Mouse (Mus musculus): Measurements from ENCODE around the gene Fam163a. TPM values are rescaled to one million over a fixed set of nuclear protein-coding genes. Genes with fewer than 3 reads are reported as not detected.

The Fam163a gene
- polyA plus RNA-seq, 1 experiment from 2014 or later: 5.7 TPM

DNA sequence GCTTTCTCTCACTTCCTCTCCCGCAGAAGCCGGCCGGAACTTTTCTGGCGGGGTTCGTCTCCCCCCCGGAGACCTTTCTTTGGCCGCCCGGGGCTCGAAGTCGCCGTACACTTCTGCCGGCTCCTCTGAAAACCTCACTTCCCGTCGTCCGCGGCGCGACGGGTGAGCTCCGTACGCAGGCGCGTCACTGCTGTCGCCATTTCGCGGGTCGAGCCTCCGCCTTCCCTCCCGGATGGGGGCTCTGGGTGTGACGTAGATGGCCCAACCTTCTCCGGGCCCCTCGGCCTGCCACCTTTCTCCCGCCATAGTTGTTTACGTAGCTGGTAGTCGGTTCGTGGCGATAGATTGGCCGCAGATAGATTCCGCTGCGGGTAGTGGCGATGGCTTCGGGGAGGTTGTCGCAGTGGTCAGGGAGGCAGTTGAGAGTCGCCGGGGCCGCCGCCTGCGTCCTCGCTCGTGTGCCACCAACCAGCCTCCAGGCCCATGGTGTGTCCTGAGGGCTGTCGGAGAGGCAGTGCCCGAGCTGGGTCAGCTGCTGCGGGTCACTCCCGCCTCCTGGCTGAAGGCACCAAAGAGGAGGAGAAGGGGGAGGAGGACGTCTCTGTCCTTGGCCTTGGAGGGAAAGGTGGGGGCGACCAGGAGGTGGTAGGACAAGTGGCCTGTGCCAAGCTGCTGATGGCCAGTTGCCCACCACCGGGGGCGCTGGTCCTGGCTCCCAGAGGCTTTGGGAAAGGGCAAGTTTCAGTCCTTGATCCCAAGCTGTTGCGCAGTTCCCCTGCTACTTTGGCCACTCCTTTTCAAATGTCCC, 168.7 kb downstream of the Fam163a start, which contains the start of gene Tor1aip1:
TSS of gene Tor1aip1 (minus strand) at position 551 of the 808 bp plus-strand sequence.
- Histone ChIP-seq H3K4me2 (ENCODE audit: low read length) (peak within 1 kb of the TSS; percentile 71), H3K27ac (ENCODE audit: low read length) (peak within 1 kb of the TSS; percentile 99), H3K4me1 (ENCODE audit: control insufficient read depth, insufficient read depth, low read length) (peaks cover 13% of the 10 kb centered on the region), H3K36me3 (ENCODE audit: control insufficient read depth, insufficient read depth, low read length) (peaks cover 13% of the 10 kb centered on the region), H3K9ac (ENCODE audit: low read depth, low read length) (peak within 1 kb of the TSS; percentile 92), H3K9me3 (replicated peaks; ENCODE audit: control insufficient read depth, low read length, poor library complexity, severe bottlenecking) (no peaks in the 10 kb centered on the region), H3K27me3 (ENCODE audit: control insufficient read depth, insufficient read depth, low read depth, low read length) (no peaks in the 10 kb centered on the region), H3K4me3 (ENCODE audit: low read depth, low read length) (peak within 1 kb of the TSS; percentile 80)
- WGBS: under 1% methylated on average over 59 of the region's 59 CpGs
- peak; percentile 96 for ATAC-seq

DNA sequence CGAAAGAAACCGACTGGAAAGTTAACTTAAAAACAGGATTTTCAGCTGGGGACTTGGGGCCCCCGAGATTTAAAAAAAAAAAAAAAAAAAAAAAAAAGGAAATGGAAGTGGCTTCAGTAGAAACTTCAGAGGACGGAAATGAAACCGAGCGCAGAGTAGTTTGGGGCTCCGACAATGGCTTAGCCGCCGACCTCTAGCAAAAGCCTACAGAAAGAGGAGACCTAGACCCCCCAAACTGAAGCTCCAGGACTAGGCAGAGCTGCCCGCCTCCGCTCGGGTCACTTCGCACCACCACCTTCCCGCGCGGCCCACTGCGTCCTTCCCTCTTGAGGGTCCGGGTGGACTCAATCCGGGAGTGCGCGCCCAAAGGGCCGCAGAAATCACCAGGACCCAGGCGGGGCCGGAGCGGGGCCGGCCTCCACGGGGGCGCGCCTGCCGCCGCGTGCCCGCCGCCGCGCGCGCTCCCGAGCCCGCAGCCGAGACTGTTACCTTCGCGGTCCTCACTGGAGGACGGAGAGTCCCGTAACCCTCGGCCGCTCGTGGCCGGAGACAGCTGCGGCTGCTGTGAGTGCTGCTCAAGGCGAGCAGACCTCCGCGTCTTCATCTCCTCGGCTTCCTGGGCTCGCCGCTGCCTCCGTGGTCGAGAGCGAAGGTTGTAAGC, 169.4 kb downstream of the Fam163a start, which contains the start of gene Tor1aip2:
TSS of gene Tor1aip2 (plus strand) at position 135 of the 661 bp plus-strand sequence.
- H3K9ac ChIP-seq (ENCODE audit: low read depth, low read length): peak within 1 kb of the TSS; percentile 92
- H3K27ac ChIP-seq (ENCODE audit: low read length): peak within 1 kb of the TSS; percentile 99
- peaks cover 11% of the 10 kb centered on the region for H3K4me1 ChIP-seq (ENCODE audit: control insufficient read depth, insufficient read depth, low read length)
- under 1% methylated on average over 51 of the region's 59 CpGs for WGBS
- peak within 1 kb of the TSS; percentile 80 for H3K4me3 ChIP-seq (ENCODE audit: low read depth, low read length)
- peaks cover 17% of the 10 kb centered on the region for H3K36me3 ChIP-seq (ENCODE audit: control insufficient read depth, insufficient read depth, low read length)
- H3K9me3 ChIP-seq (replicated peaks; ENCODE audit: control insufficient read depth, low read length, poor library complexity, severe bottlenecking): no peaks in the 10 kb centered on the region
- H3K27me3 ChIP-seq (ENCODE audit: control insufficient read depth, insufficient read depth, low read depth, low read length): no peaks in the 10 kb centered on the region
- peak within 1 kb of the TSS; percentile 71 for H3K4me2 ChIP-seq (ENCODE audit: low read length)
- ATAC-seq: peak; percentile 84

DNA sequence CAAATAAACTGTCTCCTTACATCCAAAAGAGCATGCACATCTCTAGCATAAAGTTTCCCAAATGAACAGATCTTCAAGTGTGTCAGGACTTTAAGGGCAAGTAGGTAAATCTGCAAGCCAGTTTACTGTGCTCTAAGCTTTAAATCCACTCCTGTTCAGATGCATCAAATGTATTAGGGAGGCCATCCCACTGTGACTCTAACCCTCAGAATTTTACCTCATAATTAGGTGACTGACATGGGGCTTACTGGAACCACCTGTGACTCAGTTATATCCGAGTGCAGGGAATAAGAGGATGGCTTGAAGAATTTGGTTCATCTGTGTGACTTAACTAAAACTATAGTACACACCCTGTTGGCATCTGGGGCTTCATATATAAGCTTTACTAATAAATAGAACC, 170.2 kb downstream of the Fam163a start:
- no peaks in the 10 kb centered on the region for H3K27me3 ChIP-seq (ENCODE audit: control insufficient read depth, insufficient read depth, low read depth, low read length)
- peak overlapping the region; percentile 80 for H3K4me3 ChIP-seq (ENCODE audit: low read depth, low read length)
- H3K27ac ChIP-seq (ENCODE audit: low read length): no peak overlapping the region
- 27% methylated on average over 1 of the region's 1 CpGs for WGBS
- ATAC-seq: no peak
- peak overlapping the region; percentile 71 for H3K4me2 ChIP-seq (ENCODE audit: low read length)
- peaks cover 19% of the 10 kb centered on the region for H3K36me3 ChIP-seq (ENCODE audit: control insufficient read depth, insufficient read depth, low read length)
- H3K9me3 ChIP-seq (replicated peaks; ENCODE audit: control insufficient read depth, low read length, poor library complexity, severe bottlenecking): no peaks in the 10 kb centered on the region
- H3K4me1 ChIP-seq (ENCODE audit: control insufficient read depth, insufficient read depth, low read length): peaks cover 11% of the 10 kb centered on the region
- peak overlapping the region; percentile 91; the same call in 1 of the 2 replicates for H3K9ac ChIP-seq (ENCODE audit: low read depth, low read length)

DNA sequence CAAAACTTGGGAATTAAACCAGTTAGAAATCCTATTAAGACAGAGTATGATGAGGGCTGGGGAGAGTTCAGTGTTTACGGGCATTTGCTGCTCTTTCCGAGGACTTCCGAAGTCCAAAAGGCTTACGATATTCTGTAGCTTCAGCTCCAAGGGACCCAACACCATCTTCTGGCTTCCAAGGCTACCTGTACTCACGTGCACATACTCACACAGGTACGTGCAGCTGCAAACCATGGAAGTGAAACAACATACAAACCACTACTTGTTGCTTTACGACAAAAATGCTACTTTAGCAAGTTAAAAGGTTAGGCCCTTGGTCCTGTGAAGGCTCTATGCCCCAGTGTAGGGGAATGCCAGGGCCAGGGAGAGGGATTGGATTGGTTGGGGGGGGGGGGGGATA, 170.9 kb downstream of the Fam163a start:
- H3K36me3 ChIP-seq (ENCODE audit: control insufficient read depth, insufficient read depth, low read length): peaks cover 23% of the 10 kb centered on the region
- WGBS: 97% methylated on average over 7 of the region's 7 CpGs

DNA sequence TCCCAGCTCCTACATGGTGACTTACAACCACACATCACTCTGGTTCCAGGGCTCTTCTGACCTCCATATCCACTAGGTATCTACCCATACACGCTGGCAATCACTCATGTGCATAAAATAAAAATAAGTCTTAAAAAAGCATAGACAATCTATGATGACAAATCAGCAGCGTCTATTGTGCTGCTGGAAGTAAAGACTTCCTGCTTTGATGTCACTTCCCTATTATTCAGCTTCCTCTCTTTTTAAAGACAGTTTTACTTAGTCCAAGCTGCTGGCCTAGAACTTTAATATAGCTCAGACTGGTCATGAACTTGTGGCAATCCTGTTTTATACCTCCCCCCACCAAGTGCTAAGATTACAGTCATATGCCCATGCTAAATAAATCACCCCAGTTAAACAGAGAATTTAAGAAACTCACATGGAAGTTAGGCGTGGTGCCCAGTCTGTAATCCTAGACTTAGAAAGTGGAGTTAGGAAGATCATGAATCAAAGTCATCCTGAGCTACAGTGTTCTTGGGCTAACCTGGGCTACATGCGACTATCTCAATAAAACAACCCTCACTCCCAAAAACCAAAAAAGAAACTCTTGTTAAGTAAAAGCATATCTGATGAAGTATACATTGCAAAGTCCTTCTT, 176.4 kb downstream of the Fam163a start:
- H3K9ac ChIP-seq (ENCODE audit: low read depth, low read length): no peak overlapping the region
- H3K36me3 ChIP-seq (ENCODE audit: control insufficient read depth, insufficient read depth, low read length): peaks cover 25% of the 10 kb centered on the region
- 94% methylated on average over 4 of the region's 4 CpGs for WGBS
- no peak overlapping the region for H3K27ac ChIP-seq (ENCODE audit: low read length)
- no peak overlapping the region for H3K4me2 ChIP-seq (ENCODE audit: low read length)
- H3K4me1 ChIP-seq (ENCODE audit: control insufficient read depth, insufficient read depth, low read length): no peaks in the 10 kb centered on the region
- H3K27me3 ChIP-seq (ENCODE audit: control insufficient read depth, insufficient read depth, low read depth, low read length): no peaks in the 10 kb centered on the region
- H3K9me3 ChIP-seq (replicated peaks; ENCODE audit: control insufficient read depth, low read length, poor library complexity, severe bottlenecking): no peaks in the 10 kb centered on the region
- H3K4me3 ChIP-seq (ENCODE audit: low read depth, low read length): no peak overlapping the region
- ATAC-seq: no peak

More for the DNA sequence above, 170.9 kb downstream of the Fam163a start:
- H3K27me3 ChIP-seq (ENCODE audit: control insufficient read depth, insufficient read depth, low read depth, low read length): no peaks in the 10 kb centered on the region
- no peak overlapping the region for H3K9ac ChIP-seq (ENCODE audit: low read depth, low read length)
- no peak overlapping the region for H3K4me3 ChIP-seq (ENCODE audit: low read depth, low read length)
- ATAC-seq: no peak
- peaks cover 11% of the 10 kb centered on the region for H3K4me1 ChIP-seq (ENCODE audit: control insufficient read depth, insufficient read depth, low read length)
- H3K4me2 ChIP-seq (ENCODE audit: low read length): no peak overlapping the region
- H3K9me3 ChIP-seq (replicated peaks; ENCODE audit: control insufficient read depth, low read length, poor library complexity, severe bottlenecking): no peaks in the 10 kb centered on the region
- H3K27ac ChIP-seq (ENCODE audit: low read length): no peak overlapping the region

DNA sequence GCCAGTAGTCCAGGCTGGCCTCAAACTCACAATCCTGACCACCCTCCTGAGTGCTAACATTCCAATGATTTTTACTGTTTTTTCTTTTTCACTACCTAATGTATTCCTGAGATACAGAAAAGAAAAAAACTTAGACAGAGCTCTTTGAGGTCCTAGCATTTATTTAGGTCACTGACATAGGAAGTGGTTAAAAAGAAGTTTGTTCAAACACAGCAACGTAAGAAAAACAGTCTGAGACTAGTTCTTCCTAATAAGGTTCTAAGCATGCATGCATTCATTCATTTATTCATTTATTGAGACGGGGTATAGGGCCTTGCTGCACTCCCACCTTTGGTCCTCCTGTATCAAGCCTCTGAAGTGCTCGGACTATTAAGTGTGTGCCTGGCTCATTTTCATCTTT, 177.0 kb downstream of the Fam163a start:
- Histone ChIP-seq H3K27ac (ENCODE audit: low read length) (no peak overlapping the region), H3K36me3 (ENCODE audit: control insufficient read depth, insufficient read depth, low read length) (peaks cover 20% of the 10 kb centered on the region), H3K4me1 (ENCODE audit: control insufficient read depth, insufficient read depth, low read length) (no peaks in the 10 kb centered on the region), H3K4me3 (ENCODE audit: low read depth, low read length) (no peak overlapping the region), H3K4me2 (ENCODE audit: low read length) (no peak overlapping the region), H3K27me3 (ENCODE audit: control insufficient read depth, insufficient read depth, low read depth, low read length) (no peaks in the 10 kb centered on the region), H3K9ac (ENCODE audit: low read depth, low read length) (no peak overlapping the region), H3K9me3 (replicated peaks; ENCODE audit: control insufficient read depth, low read length, poor library complexity, severe bottlenecking) (no peaks in the 10 kb centered on the region)
- no peak for ATAC-seq
- 90% methylated on average over 3 of the region's 3 CpGs for WGBS

Other genes starting within 250 kb of the Fam163a start
- gene Cep350, start 231.8 kb downstream of the Fam163a start, polyA plus RNA-seq (2015; fragmentation: Nextera tagmentation; extraction: Ambion mirVana): 8.8 and 9.9 TPM in 2 replicates
- gene Tor1aip2, start 169.6 kb downstream of the Fam163a start, polyA plus RNA-seq (2015; fragmentation: Nextera tagmentation; extraction: Ambion mirVana): 58.1 and 60.9 TPM in 2 replicates
- gene Tor1aip1, start 168.5 kb downstream of the Fam163a start, polyA plus RNA-seq (2015; fragmentation: Nextera tagmentation; extraction: Ambion mirVana): 14.2 and 17.3 TPM in 2 replicates
- gene Tdrd5, start 98.6 kb upstream of the Fam163a start, polyA plus RNA-seq (2015; fragmentation: Nextera tagmentation; extraction: Ambion mirVana): 0.96 and 1.0 TPM in 2 replicates
- gene Nphs2, start 105.7 kb upstream of the Fam163a start, polyA plus RNA-seq (2015; fragmentation: Nextera tagmentation; extraction: Ambion mirVana): 0.68 and 0.70 TPM in 2 replicates
- gene Gm2000, start 161.0 kb upstream of the Fam163a start, polyA plus RNA-seq (2015; fragmentation: Nextera tagmentation; extraction: Ambion mirVana): 447 and 474 TPM in 2 replicates
- 0.10 and 0.24 TPM in 2 replicates for gene Axdnd1, start 216.1 kb upstream of the Fam163a start, polyA plus RNA-seq (2015; fragmentation: Nextera tagmentation; extraction: Ambion mirVana)

Data from midbrain, embryonic 16.5 days (tissue).